Mouse (Mus musculus): ENCODE results near the gene Osbp. TPM values are rescaled to one million over a fixed set of nuclear protein-coding genes. Genes with fewer than 3 reads are reported as not detected.
A peak's percentile ranks its signal among the peaks of the same experiment; 100 is the strongest.

Gene Osbp
- polyA plus RNA-seq, 1 experiment from 2014 or later, result 5.0 TPM

DNA sequence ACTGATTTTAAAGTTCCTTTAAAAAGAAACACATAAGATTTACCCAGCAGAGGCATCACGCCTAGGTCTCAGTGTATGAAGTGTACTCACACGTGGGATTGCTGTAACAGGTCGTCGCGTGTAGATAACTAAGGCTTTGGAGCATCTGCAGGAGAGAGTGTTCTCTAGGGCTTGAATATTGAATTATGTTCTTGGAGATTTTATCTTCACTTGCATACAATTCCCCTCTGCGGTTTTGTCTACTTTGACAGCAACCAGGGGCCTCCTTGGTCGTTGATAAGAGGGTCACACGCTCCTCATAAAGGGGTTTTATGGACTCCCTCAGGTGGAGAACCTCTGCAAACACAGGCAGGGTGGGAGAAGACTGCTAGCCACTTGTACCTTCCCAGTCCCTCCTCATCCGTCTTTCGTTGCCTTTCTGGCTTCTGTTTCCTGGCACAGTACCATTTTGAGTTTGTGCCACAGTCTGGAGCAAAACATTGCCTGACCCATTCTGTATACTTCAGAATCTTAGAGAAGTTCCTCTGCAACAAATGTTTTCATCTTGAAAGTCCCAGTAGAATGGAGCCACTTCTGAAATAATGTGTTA, 26.8 kb downstream of the Osbp start:
- no peak overlapping the region for H3K9ac ChIP-seq (replicated peaks)
- no peaks in the 10 kb centered on the region for H3K4me1 ChIP-seq
- no peaks in the 10 kb centered on the region for H3K9me3 ChIP-seq
- no peaks in the 10 kb centered on the region for H3K27me3 ChIP-seq
- peaks cover 75% of the 10 kb centered on the region for H3K36me3 ChIP-seq
- H3K27ac ChIP-seq (replicated peaks), result no peak overlapping the region
- ATAC-seq (ENCODE audit: low FRiP score, low read depth), result no peak
- no peak overlapping the region for H3K4me2 ChIP-seq (replicated peaks)
- no peak overlapping the region for H3K4me3 ChIP-seq
- WGBS, result 91% methylated on average over 10 of the region's 10 CpGs

DNA sequence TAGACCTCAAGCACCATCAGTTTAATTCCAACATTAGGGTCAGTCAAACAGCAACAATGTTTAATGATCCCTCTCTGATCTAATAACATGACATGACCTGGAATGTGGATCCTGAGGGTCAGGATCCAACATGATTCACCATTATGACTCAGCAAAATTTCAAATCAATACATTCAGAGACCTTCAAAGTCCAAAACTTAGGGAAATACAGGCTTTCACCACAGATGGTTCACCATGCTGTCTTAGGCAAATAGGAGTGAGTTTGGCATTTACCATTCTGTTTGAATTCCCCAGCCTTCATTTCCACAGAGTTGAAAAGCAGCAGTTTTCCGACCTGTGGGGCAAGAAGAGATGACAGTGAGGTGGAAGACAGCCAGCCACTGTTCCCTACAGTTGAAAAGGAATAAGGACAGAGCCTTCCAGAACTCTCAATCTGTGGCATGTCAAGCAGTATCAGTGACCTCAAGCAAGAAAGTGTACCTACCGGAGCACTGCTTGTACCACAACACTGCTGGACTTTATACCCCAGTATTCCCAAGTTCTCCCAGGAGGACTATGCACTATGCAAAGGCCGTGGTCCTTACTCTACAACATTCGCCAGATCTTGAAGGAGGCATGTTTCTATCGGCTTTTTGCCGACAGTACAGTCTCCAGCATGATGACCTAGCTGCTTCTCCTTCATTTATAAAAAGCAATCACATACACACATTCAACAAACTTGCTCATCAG, 29.1 kb downstream of the Osbp start:
- no peak overlapping the region for H3K4me2 ChIP-seq (replicated peaks)
- no peaks in the 10 kb centered on the region for H3K27me3 ChIP-seq
- H3K4me3 ChIP-seq, result no peak overlapping the region
- peaks cover 53% of the 10 kb centered on the region for H3K36me3 ChIP-seq
- no peak overlapping the region for H3K27ac ChIP-seq (replicated peaks)
- H3K4me1 ChIP-seq, result no peaks in the 10 kb centered on the region
- WGBS, result 95% methylated on average over 6 of the region's 6 CpGs
- ATAC-seq (ENCODE audit: low FRiP score, low read depth), result no peak
- H3K9ac ChIP-seq (replicated peaks), result no peak overlapping the region
- no peaks in the 10 kb centered on the region for H3K9me3 ChIP-seq

DNA sequence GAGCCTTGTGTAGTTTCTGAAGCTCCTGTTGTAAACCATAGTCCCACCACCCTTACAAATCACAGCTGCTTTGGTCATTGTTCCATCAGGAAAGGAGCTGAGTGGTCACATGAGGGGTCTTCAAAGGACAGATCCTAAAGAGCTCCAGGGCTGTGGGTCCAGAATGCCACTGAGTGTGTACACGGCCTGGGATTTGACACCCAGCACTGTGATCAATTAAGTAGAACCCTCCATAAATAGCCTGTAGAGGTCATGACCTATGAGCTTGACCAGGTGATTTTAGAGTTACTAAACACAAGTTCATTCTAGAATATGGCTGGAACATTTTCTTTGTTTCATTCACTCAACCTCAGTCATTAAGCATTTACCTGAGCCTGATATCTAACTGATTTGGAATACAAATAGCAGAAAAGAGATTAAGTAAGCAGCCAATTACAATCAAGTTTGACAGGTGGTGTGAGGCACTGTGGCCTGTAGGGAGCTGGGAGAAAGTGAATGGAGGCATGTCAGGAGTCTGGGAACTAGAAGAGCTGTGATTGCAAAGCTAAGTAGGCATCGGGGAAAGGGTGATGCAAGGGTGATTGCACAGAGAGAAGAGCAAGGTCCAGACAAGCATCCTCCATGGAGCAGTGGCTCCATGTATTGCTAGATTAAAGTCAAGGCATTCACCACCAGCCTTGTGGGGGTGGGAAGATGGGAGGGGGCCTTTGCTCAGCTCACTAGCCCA, 30.1 kb downstream of the Osbp start:
- no peak overlapping the region for H3K27ac ChIP-seq (replicated peaks)
- H3K4me1 ChIP-seq, result no peaks in the 10 kb centered on the region
- H3K36me3 ChIP-seq, result peaks cover 44% of the 10 kb centered on the region
- ATAC-seq (ENCODE audit: low FRiP score, low read depth), result no peak
- 80% methylated on average over 2 of the region's 2 CpGs for WGBS
- H3K9ac ChIP-seq (replicated peaks), result no peak overlapping the region
- no peaks in the 10 kb centered on the region for H3K9me3 ChIP-seq
- no peak overlapping the region for H3K4me2 ChIP-seq (replicated peaks)
- no peak overlapping the region for H3K4me3 ChIP-seq
- H3K27me3 ChIP-seq, result no peaks in the 10 kb centered on the region

DNA sequence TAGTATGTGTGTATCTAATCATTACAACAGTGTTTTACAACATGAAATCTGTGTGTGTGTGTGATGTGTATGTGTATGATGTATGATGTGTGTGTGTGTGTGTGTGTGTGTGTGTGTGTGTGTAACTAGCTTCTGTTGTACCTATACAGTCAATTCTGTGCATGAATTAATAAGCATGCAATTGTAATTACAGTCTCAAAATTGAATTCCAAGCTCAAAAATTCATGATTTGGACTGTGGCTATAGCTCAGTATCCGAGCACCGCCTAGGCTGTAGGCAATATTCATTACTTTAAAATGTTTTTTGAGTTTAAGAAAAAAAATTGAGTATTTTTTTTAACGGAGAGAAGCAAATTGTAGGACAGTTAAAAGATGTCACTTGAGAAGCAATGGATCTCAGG, 35.9 kb downstream of the Osbp start:
- Histone ChIP-seq H3K36me3 (no peaks in the 10 kb centered on the region), H3K4me1 (peaks cover 8% of the 10 kb centered on the region), H3K27ac (replicated peaks) (no peak overlapping the region), H3K9me3 (no peaks in the 10 kb centered on the region), H3K9ac (replicated peaks) (no peak overlapping the region), H3K4me3 (no peak overlapping the region), H3K27me3 (no peaks in the 10 kb centered on the region), H3K4me2 (replicated peaks) (no peak overlapping the region)
- no peak for ATAC-seq (ENCODE audit: low FRiP score, low read depth)
- 24% methylated on average over 3 of the region's 3 CpGs for WGBS

DNA sequence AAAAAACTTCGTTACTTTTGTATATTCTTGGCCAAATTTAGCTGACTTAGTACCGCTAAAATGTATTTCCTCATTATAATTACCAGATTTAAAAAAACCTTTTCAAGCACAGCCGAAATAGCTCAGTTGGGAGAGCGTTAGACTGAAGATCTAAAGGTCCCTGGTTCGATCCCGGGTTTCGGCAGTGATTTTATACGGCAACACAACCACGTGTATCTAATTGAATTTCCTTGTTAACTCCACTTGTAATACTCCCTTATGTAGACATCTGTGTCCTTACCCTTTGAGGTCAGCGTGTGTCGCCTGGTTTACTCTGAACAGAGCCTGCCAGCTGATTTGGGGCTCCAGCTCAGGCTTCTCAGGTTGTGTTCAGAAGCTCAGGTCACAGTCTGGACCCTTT, 36.4 kb downstream of the Osbp start:
- Histone ChIP-seq H3K4me2 (replicated peaks) (peak overlapping the region; percentile 34), H3K36me3 (no peaks in the 10 kb centered on the region), H3K27ac (replicated peaks) (no peak overlapping the region), H3K4me1 (peaks cover 8% of the 10 kb centered on the region), H3K27me3 (no peaks in the 10 kb centered on the region), H3K9me3 (no peaks in the 10 kb centered on the region), H3K4me3 (peak overlapping the region; percentile 23), H3K9ac (replicated peaks) (no peak overlapping the region)
- ATAC-seq (ENCODE audit: low FRiP score, low read depth), result peak; percentile 10; the same call in 1 of the 2 replicates
- 3% methylated on average over 11 of the region's 11 CpGs for WGBS

DNA sequence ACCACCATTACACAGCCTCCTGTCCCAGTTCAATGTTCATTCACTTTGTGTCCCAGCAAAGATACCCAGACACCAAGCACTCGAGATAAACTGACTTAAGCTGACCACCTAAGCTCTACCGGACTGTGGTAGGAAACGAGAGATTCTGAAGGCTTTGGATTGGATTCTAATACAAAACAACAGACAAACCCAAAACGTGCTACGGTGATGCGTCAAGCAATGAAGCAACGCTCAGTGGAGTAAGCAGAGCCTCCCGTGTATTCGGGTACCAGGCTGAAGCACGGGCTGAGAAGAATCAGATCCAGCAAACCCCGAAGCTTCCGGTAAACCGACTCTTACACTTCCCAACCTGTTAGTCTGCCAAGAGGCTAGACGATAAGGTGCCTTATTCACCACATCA, 37.0 kb downstream of the Osbp start:
- Histone ChIP-seq H3K4me3 (peak overlapping the region; percentile 23), H3K36me3 (no peaks in the 10 kb centered on the region), H3K27ac (replicated peaks) (no peak overlapping the region), H3K9me3 (no peaks in the 10 kb centered on the region), H3K9ac (replicated peaks) (no peak overlapping the region), H3K4me2 (replicated peaks) (peak overlapping the region; percentile 34), H3K4me1 (peaks cover 12% of the 10 kb centered on the region), H3K27me3 (no peaks in the 10 kb centered on the region)
- 46% methylated on average over 14 of the region's 14 CpGs for WGBS
- ATAC-seq (ENCODE audit: low FRiP score, low read depth), result no peak

DNA sequence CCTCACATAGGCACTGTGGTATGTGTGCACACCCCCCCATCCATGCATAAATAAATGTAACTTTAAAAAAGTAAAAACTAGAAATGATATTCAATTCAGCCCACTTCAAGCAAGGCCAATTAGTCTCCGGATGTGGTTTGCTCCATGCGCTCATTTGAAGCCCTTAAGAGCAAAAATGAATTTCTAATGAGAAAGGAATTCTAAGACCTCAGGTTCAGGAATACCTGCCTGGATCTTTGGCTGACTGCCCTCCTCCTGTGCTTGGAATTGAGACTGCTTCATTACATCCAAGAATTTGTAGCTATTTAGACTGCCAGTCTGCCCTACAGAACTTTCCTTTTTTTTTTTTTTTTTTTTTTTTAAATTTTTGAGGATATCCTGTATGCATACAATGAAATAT, 37.8 kb downstream of the Osbp start:
- H3K36me3 ChIP-seq, result no peaks in the 10 kb centered on the region
- H3K9ac ChIP-seq (replicated peaks), result no peak overlapping the region
- no peak overlapping the region for H3K27ac ChIP-seq (replicated peaks)
- H3K9me3 ChIP-seq, result no peaks in the 10 kb centered on the region
- H3K4me1 ChIP-seq, result peaks cover 12% of the 10 kb centered on the region
- no peaks in the 10 kb centered on the region for H3K27me3 ChIP-seq
- 93% methylated on average over 2 of the region's 2 CpGs for WGBS
- H3K4me3 ChIP-seq, result no peak overlapping the region
- no peak for ATAC-seq (ENCODE audit: low FRiP score, low read depth)
- no peak overlapping the region for H3K4me2 ChIP-seq (replicated peaks)

DNA sequence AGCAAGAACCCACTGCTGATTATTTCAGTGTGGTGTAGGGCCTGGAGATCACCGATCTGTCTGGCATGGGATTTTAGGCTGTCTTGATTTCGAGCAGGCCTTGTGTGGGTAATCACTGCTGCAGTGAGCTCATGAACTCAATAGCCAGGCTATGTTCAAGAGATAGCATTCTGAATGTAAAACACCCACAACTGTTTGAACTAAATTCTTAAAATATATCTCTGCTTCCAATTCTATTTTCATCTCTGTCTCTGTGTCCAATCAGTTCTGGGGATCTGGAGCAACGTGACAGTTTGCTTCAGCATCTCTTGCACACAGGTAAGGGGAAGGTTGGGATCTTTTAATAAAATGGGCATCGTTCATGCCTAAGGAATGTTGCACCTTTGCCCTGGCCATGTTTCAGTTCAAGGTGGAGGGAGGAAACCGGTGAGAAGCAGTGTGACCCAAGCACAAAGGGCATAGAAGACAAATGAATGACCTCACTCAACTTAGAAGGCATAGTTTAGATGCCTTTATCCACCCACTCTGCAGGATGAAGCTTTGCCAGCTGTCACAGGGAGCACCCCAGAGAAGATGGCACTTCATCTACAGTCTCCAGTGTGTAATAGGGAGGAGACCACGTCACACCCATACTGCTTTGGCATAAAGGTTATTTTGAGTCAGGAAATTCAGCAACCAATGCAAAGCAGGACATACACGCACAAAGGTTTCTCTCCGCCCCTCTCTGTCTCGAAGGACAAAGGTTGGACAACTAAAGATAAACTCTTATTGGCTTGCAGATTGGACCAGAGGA, 38.7 kb downstream of the Osbp start:
- Histone ChIP-seq H3K27ac (replicated peaks) (no peak overlapping the region), H3K9ac (replicated peaks) (no peak overlapping the region), H3K4me2 (replicated peaks) (peak overlapping the region; percentile 62), H3K4me1 (peaks cover 12% of the 10 kb centered on the region), H3K4me3 (peak overlapping the region; percentile 61), H3K9me3 (no peaks in the 10 kb centered on the region), H3K36me3 (no peaks in the 10 kb centered on the region), H3K27me3 (no peaks in the 10 kb centered on the region)
- 70% methylated on average over 9 of the region's 9 CpGs for WGBS
- ATAC-seq (ENCODE audit: low FRiP score, low read depth), result no peak

DNA sequence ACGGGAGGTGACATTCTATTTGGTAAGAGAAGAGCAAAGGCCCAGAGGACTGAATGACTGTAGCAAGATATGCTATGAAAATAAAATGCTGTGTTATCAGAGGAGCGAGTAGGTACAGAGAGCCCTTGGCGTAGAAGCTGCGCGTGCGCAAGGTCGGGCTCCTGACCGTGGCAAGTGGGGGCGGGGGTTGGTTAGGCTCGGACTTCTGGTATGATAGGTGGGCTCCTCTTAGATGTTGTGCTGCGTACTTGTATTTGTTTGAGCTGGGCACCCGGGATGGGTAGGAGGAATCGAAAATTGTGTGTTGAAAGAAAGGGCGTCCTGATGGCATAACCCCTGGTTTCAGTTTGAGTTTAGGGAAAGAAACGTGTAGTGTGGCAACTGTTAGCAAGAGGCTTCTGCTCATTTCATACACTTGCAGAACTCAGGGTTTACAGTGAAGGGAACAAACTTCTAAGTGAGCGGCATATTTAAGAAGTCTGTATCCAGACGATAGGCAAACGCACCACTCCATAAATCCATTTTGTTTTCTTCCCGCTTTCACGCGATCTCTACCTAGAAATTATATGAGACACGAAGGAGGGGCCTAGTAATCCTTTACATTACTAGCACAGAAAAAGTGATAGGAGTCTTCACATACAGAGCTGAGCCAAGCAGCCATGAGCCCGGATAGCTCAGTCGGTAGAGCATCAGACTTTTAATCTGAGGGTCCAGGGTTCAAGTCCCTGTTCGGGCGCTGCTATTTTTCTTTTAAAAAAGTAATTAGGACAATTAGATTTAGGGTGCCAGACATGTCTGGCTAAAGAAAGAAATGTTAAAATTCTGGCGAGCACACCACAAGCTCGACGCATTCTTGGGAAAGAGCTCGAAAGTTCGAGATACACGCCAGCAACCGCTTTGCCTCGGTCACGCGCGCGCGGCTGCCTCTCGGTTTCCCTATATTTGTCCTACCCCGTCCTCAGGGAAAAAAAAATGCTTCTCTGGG, 39.9 kb downstream of the Osbp start:
- Histone ChIP-seq H3K4me3 (peak overlapping the region; percentile 61), H3K9ac (replicated peaks) (peak overlapping the region; percentile 55), H3K9me3 (no peaks in the 10 kb centered on the region), H3K4me1 (peaks cover 12% of the 10 kb centered on the region), H3K27me3 (no peaks in the 10 kb centered on the region), H3K4me2 (replicated peaks) (peak overlapping the region; percentile 62), H3K27ac (replicated peaks) (peak overlapping the region; percentile 52), H3K36me3 (no peaks in the 10 kb centered on the region)
- ATAC-seq (ENCODE audit: low FRiP score, low read depth), result peak; percentile 79
- under 1% methylated on average over 41 of the region's 41 CpGs for WGBS

DNA sequence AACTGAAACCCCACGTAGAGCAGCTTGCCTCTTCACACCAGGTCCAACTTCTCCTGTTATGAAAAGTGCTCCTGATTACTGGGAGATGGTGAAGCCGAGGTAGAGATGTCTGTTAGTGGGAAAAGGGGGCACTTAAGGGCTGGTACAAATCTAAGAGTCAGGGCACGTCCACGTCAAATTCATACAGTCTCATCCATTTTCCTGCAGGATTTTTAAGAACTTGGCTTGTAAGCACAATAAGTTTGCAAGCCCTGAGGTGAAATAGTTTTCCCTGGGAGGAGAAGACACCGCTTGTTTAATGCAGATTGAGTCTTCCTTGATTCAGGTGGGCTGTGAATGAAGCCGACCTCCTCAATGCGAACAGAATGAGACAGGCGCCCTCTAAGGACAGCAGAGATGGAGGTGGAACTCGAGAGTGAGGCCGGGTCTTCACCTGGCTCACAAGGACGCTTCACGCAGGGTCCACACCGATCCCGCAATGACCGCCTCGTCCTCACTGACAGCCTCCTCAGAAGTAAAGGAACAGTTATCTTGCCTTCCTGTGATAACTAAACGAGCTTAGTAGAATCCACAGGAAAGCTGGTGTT, 40.7 kb downstream of the Osbp start:
- 2% methylated on average over 17 of the region's 17 CpGs for WGBS
- no peak overlapping the region for H3K27ac ChIP-seq (replicated peaks)

More for the DNA sequence above, 40.7 kb downstream of the Osbp start:
- Histone ChIP-seq H3K9ac (replicated peaks) (peak overlapping the region; percentile 53), H3K4me1 (peaks cover 12% of the 10 kb centered on the region), H3K4me3 (peak overlapping the region; percentile 61), H3K36me3 (no peaks in the 10 kb centered on the region), H3K4me2 (replicated peaks) (peak overlapping the region; percentile 62), H3K9me3 (no peaks in the 10 kb centered on the region), H3K27me3 (no peaks in the 10 kb centered on the region)
- ATAC-seq (ENCODE audit: low FRiP score, low read depth), result no peak

Measured in midbrain, embryonic 12.5 days (tissue).